Mouse (Mus musculus) kidney, adult 18-20 months (tissue): ENCODE results near the gene Kif14.

ENCODE experiments used
- DNase-seq: peaks from one replicate; pipeline ENCODE4 v3.0.0; 2021

Gene Kif14

GRCm38 (mm10) chr1:136466143-136466811 is at the start of gene Kif14:
Gene Kif14 (plus strand): TSS chr1:136466343.
- peak; percentile 94 for DNase-seq

GRCm38 (mm10) chr1:136418393-136418792 is 47.8 kb upstream of the Kif14 start:
- no peak for DNase-seq

- DNase-seq: no peak
Observed at GRCm38 (mm10) chr1:136427166-136427969, 38.8 kb upstream of the Kif14 start.

- no peak for DNase-seq
Observed at GRCm38 (mm10) chr1:136428981-136429380, 37.2 kb upstream of the Kif14 start.

GRCm38 (mm10) chr1:136430126-136430818 is 35.9 kb upstream of the Kif14 start:
- DNase-seq: no peak

GRCm38 (mm10) chr1:136440741-136441140 is 25.4 kb upstream of the Kif14 start:
- no peak for DNase-seq

- no peak for DNase-seq
Observed at GRCm38 (mm10) chr1:136442809-136443208, 23.3 kb upstream of the Kif14 start.

- no peak for DNase-seq
Observed at GRCm38 (mm10) chr1:136444555-136445255, 21.4 kb upstream of the Kif14 start.

- no peak for DNase-seq
Observed at GRCm38 (mm10) chr1:136446933-136447332, 19.2 kb upstream of the Kif14 start.

- peak; percentile 21 for DNase-seq
Observed at GRCm38 (mm10) chr1:136447338-136447737, 18.8 kb upstream of the Kif14 start.

- DNase-seq: no peak
Observed at GRCm38 (mm10) chr1:136449541-136449940, 16.6 kb upstream of the Kif14 start.

GRCm38 (mm10) chr1:136450206-136450605 is 15.9 kb upstream of the Kif14 start:
- DNase-seq: no peak

- no peak for DNase-seq
Observed at GRCm38 (mm10) chr1:136452421-136452820, 13.7 kb upstream of the Kif14 start.

GRCm38 (mm10) chr1:136455756-136456585 is 10.2 kb upstream of the Kif14 start:
- DNase-seq: no peak

- no peak for DNase-seq
Observed at GRCm38 (mm10) chr1:136456741-136457140, 9.4 kb upstream of the Kif14 start.

- no peak for DNase-seq
Observed at GRCm38 (mm10) chr1:136457403-136457802, 8.7 kb upstream of the Kif14 start.

GRCm38 (mm10) chr1:136458691-136459245 is 7.4 kb upstream of the Kif14 start:
- peak; percentile 27 for DNase-seq

- DNase-seq: no peak
Observed at GRCm38 (mm10) chr1:136462443-136462842, 3.7 kb upstream of the Kif14 start.

GRCm38 (mm10) chr1:136465168-136465567 is 975 bp upstream of the Kif14 start:
- DNase-seq: no peak

- DNase-seq: no peak
Observed at GRCm38 (mm10) chr1:136469408-136469807, 3.3 kb downstream of the Kif14 start.

- DNase-seq: no peak
Observed at GRCm38 (mm10) chr1:136470471-136470870, 4.3 kb downstream of the Kif14 start.

GRCm38 (mm10) chr1:136491681-136492080 is 25.5 kb downstream of the Kif14 start:
- no peak for DNase-seq
